Mouse (Mus musculus) embryonic fibroblast, embryonic 13.5 days (primary cell): Measurements from ENCODE around the gene Pygl. TPM values are rescaled to one million over a fixed set of nuclear protein-coding genes. Genes with fewer than 3 reads are reported as not detected.

Experiments
- H3K27ac ChIP-seq: 2 replicates; pipeline ENCODE4 v1.5.1; 2012; ENCODE audit warnings: low read length, control low read depth, inconsistent platforms; ENCODE audit not compliant: insufficient read depth
- H3K4me1 ChIP-seq: 2 replicates; pipeline ENCODE4 v1.6.1; 2011; ENCODE audit warnings: low read length; ENCODE audit not compliant: control insufficient read depth, insufficient read depth
- H3K4me3 ChIP-seq: 2 replicates; pipeline ENCODE4 v1.5.1; 2011; ENCODE audit warnings: mild to moderate bottlenecking, control low read depth, low read length; ENCODE audit not compliant: insufficient read depth
- CTCF ChIP-seq: IDR thresholded peaks from 2 replicates; pipeline ENCODE4 v1.5.1; 2011; ENCODE audit warnings: mild to moderate bottlenecking, control low read depth, low read length, moderate library complexity, borderline replicate concordance; ENCODE audit not compliant: insufficient read depth
- POLR2A ChIP-seq: IDR thresholded peaks from 2 replicates; pipeline ENCODE4 v1.6.1; 2011; ENCODE audit warnings: low read depth, mild to moderate bottlenecking, control low read depth, low read length, moderate library complexity
- polyA plus RNA-seq: library from polyadenylated mRNA; stranded (reverse); fragments of >200 nt; gene quantifications from 2 replicates; pipeline ENCODE4 v1.2.4, GENCODE M21; 2011; ENCODE audit warnings: low read depth; ENCODE audit not compliant: missing spikeins, insufficient read length

The Pygl gene
- polyA plus RNA-seq, 1 experiment = 6.6 TPM

DNA sequence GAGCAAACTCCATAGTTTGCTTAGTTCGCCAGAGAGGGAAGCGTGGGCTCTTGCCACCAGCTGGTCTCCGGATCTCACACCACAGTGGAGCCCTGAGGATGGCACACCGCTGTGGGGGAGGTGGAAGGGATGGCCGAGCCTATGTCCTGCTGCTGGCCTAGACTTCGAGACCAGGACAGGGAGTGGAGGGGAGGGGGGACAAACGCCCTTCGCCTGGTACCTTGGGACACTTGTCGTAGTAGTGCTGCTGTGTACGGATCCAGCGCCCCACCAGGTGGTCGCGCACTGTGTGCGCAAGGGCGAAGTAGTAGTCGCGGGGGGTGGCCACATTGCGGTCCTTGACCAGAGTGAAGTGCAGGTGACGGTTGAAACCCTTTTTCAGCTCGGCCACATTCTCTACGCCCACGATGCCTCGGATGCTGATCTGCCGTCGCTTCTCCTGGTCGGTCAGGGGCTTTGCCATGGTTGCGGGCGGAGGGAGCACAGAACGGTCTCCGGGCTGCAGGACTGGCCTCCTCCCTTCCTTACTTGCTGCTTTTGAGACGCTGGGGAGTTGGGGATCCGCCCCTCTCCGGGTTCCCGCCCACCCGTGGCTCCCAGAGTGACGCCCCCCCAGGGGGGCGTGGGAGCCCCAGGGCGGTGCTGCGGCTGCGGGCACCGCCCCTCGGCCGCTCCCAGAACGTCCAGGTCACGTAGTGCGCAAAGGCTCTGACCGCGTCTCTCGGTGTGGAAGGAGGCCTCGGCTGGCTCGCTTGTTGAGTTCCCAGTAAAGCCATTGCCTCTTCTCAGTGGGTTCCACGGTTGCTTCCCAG lies 4.0 kb downstream of the Pygl start:
- H3K4me3 ChIP-seq = peak overlapping the region; percentile 16
- TF ChIP-seq POLR2A (peak; percentile 77), CTCF (0 out of 2 replicates have a peak, but pooled peaks have one; percentile 14)
- no peaks in the 10 kb centered on the region for H3K4me1 ChIP-seq
- H3K27ac ChIP-seq = no peak overlapping the region

DNA sequence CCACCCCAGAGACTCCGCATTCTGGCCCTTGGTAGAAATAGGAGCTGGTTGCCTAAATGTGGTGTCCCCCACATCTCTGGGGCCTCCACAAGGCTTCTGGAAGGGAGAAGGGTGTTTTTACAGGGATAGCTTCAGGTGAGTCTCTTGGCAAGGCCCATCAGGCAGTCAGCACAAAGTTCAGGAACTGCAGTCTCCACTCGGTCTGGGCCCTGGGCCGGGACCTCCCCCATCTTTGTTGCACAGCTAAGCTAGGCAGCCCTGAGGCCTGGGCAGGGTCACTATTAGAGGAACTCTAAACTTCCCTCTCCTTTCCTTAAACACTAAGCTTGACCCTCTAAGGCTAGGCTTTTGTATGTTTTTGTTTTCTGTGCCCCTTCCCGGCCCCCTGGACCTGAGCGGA lies 4.6 kb downstream of the Pygl start:
- Histone ChIP-seq H3K4me3 (peak overlapping the region; percentile 16; the same call in 1 of the 2 replicates), H3K4me1 (no peaks in the 10 kb centered on the region), H3K27ac (no peak overlapping the region)
- TF ChIP-seq CTCF (no peak), POLR2A (no peak)

GRCm38 (mm10) chr12:70223331-70223730 lies 8.0 kb downstream of the Pygl start:
- no peak for TF ChIP-seq POLR2A
- TF ChIP-seq CTCF = no peak
- H3K4me1 ChIP-seq = no peaks in the 10 kb centered on the region
- H3K27ac ChIP-seq = no peak overlapping the region
- H3K4me3 ChIP-seq = no peak overlapping the region

DNA sequence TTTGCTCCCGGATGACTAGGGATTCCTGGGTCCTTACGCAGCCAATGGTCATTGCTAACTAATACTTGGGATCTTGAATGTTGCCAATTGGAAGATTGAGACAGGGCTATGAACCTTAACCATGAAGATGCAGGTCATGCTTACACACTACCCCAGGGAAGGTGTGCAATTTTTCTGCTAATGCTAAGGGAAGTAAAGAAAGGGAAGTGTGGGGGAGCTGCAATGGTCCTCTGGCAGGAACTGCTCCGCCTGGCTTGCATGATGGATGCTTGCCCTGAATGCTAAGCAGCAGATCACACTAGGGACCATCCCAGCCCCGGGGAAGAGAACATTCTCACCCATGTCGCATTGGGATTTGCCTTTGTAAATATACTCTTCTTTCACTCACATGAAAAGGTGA lies 9.9 kb downstream of the Pygl start:
- no peak for TF ChIP-seq POLR2A
- no peak for TF ChIP-seq CTCF
- H3K27ac ChIP-seq = no peak overlapping the region

DNA sequence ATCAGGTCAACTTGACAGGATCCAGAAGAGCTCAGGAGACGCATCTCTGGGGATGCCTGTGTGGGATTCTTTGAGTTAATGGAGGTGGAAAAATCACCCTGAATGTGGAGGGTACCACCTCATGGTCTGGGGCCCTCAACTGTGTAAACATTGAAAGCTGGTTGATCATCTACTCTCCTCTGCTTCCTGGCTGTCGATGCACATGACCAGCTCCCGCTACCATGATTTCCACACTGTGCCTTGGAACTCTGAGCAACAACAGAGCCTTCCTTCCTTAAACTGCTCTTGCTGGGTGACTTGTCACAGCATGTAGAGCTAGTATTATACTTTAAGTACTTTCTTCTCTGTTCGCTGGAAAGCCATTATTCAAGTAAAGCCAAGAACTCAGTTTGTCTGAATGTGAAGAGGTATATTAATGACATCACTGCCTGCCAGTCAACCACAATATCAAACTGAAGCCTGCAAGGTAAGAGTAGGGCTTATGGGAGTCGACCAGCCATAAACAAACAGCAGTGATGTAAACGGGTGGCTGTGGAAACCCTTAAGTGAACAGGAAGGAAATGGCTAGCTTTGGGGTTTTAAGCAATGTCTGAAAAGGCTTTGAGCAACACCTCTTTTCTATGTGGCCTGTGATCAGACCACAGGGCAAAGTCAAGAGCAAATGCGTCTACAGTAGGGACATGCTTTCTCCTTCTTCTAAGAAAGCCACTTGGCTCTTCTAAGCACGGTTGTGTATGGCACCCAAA lies 12.3 kb downstream of the Pygl start:
- TF ChIP-seq CTCF (no peak), POLR2A (no peak)
- Histone ChIP-seq H3K4me1 (no peaks in the 10 kb centered on the region; the same call in 1 of the 2 replicates), H3K4me3 (no peak overlapping the region), H3K27ac (no peak overlapping the region)

More for the DNA sequence above, 9.9 kb downstream of the Pygl start:
- Histone ChIP-seq H3K4me3 (no peak overlapping the region), H3K4me1 (no peaks in the 10 kb centered on the region; the same call in 1 of the 2 replicates)

DNA sequence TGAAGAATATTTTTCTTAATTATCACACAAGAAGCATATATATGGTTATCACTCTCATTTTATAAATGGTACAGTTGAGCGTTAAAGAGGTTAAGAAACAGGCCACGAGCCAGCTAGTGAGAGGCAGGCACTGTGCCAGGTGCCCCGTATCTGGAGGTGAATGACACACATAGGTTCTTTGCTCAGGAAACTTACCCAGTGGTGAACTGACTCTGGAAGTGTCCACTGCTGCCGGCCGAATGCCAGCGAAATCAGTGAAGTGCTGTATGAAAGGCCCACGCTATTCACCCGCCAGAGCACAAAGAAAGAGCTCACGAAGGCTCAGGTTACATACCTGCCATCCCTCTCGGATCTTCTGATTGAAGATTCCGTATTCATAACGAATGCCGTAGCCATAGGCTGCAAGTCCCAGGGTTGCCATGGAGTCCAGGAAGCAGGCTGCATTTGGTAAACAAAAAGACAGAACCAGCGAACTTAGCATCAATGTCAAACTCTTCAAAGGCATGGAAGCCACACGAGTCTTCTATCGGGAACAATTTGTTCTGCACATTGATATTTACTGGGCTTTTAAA lies 15.0 kb downstream of the Pygl start:
- no peak for TF ChIP-seq CTCF
- no peak for TF ChIP-seq POLR2A
- H3K4me3 ChIP-seq = no peak overlapping the region
- no peaks in the 10 kb centered on the region; the same call in 1 of the 2 replicates for H3K4me1 ChIP-seq
- no peak overlapping the region for H3K27ac ChIP-seq

GRCm38 (mm10) chr12:70214281-70214680 lies 17.0 kb downstream of the Pygl start:
- Histone ChIP-seq H3K4me1 (no peaks in the 10 kb centered on the region; the same call in 1 of the 2 replicates), H3K4me3 (no peak overlapping the region), H3K27ac (no peak overlapping the region)
- no peak for TF ChIP-seq POLR2A

DNA sequence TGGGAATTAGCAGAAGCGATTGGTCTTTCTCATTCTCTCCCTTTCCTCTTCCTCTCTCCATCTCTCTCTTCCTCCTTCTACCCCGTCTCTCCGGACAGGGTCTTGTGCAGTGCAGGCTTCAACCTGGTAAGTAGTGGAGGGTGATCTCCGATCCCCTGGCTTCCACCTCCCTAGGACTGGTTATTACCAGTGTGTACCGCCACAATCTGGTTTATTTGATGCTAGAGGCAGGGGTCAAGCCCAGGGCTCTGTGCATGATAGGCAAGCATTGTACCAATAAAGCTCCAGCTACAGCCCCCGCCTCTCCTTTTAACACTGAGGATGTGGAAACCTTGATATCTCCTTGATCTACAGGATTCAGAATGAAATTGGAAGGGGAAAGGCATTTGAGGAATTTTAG lies 17.7 kb downstream of the Pygl start:
- H3K4me1 ChIP-seq = no peaks in the 10 kb centered on the region; the same call in 1 of the 2 replicates
- H3K4me3 ChIP-seq = no peak overlapping the region
- TF ChIP-seq CTCF (no peak), POLR2A (no peak)
- H3K27ac ChIP-seq = no peak overlapping the region

- no peak overlapping the region for H3K27ac ChIP-seq
- TF ChIP-seq CTCF (no peak), POLR2A (no peak)
- no peaks in the 10 kb centered on the region for H3K4me1 ChIP-seq
- no peak overlapping the region for H3K4me3 ChIP-seq
These were observed 18.8 kb downstream of the Pygl start for GRCm38 (mm10) chr12:70212501-70212900.

DNA sequence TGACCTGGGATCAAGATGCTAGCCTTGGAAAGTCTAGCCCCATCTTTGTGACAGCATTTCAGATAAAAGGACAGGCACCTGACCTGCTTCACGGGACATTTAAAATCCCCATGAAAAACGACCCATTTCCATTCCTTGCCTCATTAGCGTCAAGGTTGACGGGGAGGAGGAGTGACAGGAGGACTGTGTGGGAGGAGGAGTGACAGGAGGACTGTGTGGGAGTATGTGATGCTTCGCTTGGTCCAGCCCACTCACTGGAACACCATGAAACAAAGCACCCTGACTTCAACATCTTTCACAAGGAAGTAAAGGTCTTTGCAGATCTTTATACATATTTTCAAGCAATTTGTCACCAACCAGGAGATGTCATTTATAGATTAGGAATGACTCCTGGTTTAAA lies 23.1 kb downstream of the Pygl start:
- no peak overlapping the region for H3K27ac ChIP-seq
- no peaks in the 10 kb centered on the region for H3K4me1 ChIP-seq
- TF ChIP-seq CTCF = no peak
- no peak for TF ChIP-seq POLR2A
- no peak overlapping the region for H3K4me3 ChIP-seq
